Mouse (Mus musculus) hindbrain, postnatal 0 days (tissue): ENCODE data around the gene BC049352. TPM values are rescaled to one million over a fixed set of nuclear protein-coding genes. Genes with fewer than 3 reads are reported as not detected.
A peak's percentile ranks its signal among the peaks of the same experiment; 100 is the strongest.

Experiments
- ATAC-seq: fragments of 200-750 bp; cut with Nextera tagmentation; 2 replicates; pipeline ENCODE4 v1.8.0; 2017; ENCODE audit warnings: mild to moderate bottlenecking, moderate TSS enrichment, moderate library complexity
- DNase-seq: peaks from one replicate; pipeline ENCODE4 v3.0.0-alpha.2; 2015; ENCODE audit warnings: low spot score
- H3K27ac ChIP-seq: fragments of 300-500 bp; sonication (generic); 2 replicates; pipeline ENCODE4 v1.5.1; 2014; ENCODE audit warnings: mild to moderate bottlenecking
- H3K27me3 ChIP-seq: fragments of 300-500 bp; sonication (generic); 2 replicates; pipeline ENCODE4 v1.6.1; 2014; ENCODE audit warnings: low read length, mixed read lengths; ENCODE audit not compliant: insufficient read depth
- H3K36me3 ChIP-seq: fragments of 300-500 bp; sonication (generic); 2 replicates; pipeline ENCODE4 v1.6.1; 2014; ENCODE audit warnings: low read length, mixed read lengths; ENCODE audit not compliant: insufficient read depth
- H3K4me1 ChIP-seq: fragments of 300-500 bp; sonication (generic); 2 replicates; pipeline ENCODE4 v1.6.1; 2014; ENCODE audit warnings: antibody characterized with exemption, low read length, mixed read lengths; ENCODE audit not compliant: insufficient read depth
- H3K4me2 ChIP-seq: fragments of 300-500 bp; sonication (generic); 2 replicates; pipeline ENCODE4 v1.6.1; 2014; ENCODE audit warnings: low read depth, mild to moderate bottlenecking, low read length, moderate library complexity, mixed read lengths
- H3K4me3 ChIP-seq: fragments of 300-500 bp; sonication (generic); 2 replicates; pipeline ENCODE4 v1.5.1; 2014; ENCODE audit warnings: low read length
- H3K9ac ChIP-seq: fragments of 300-500 bp; sonication (generic); replicated peaks from 2 replicates; pipeline ENCODE4 v1.6.1; 2014; ENCODE audit warnings: mild to moderate bottlenecking, low read length, moderate library complexity, mixed read lengths
- H3K9me3 ChIP-seq: fragments of 300-500 bp; sonication (generic); 2 replicates; pipeline ENCODE4 v1.6.1; 2016; ENCODE audit warnings: low read length, mixed read lengths
- CTCF ChIP-seq: IDR thresholded peaks from 2 replicates; pipeline ENCODE4 v1.5.1; 2016; ENCODE audit warnings: antibody characterized with exemption, control low read depth, low read depth
- WGBS: fragments of 180-500 bp; shearing (Covaris S2); extraction: QIAGEN DNeasy Blood & Tissue Kit; methylation state at CpG from one replicate; pipeline ENCODE4 v1.1.7; 2014; 5-methylcytosine and 5-hydroxymethylcytosine counted together
- polyA plus RNA-seq: library from polyadenylated mRNA; unstranded; fragments of >200 nt; fragmentation: Nextera tagmentation; extraction: Ambion mirVana; gene quantifications from 2 replicates; pipeline ENCODE4 v1.2.1, GENCODE M21; 2015
- total RNA-seq: library from RNA; depleted of rRNA; stranded (reverse); fragments of >200 nt; gene quantifications from 2 replicates; pipeline ENCODE4 v1.2.3, GENCODE M21; 2014

BC049352 gene
- total and polyA plus RNA-seq, 2 experiments from 2014 or later = 0.16 TPM; not detected in 1

- Histone ChIP-seq H3K9ac (no peak overlapping the region), H3K36me3 (no peaks in the 10 kb centered on the region), H3K4me1 (no peaks in the 10 kb centered on the region), H3K27ac (no peak overlapping the region), H3K4me2 (no peak overlapping the region), H3K9me3 (no peaks in the 10 kb centered on the region), H3K4me3 (no peak overlapping the region), H3K27me3 (no peaks in the 10 kb centered on the region)
- ATAC-seq = 0 out of 2 replicates have a peak, but pooled peaks have one; percentile 15
- WGBS = 62% methylated on average over 11 of the region's 11 CpGs
- no peak for TF ChIP-seq CTCF
- peak; percentile 23 for DNase-seq
Measured at GRCm38 (mm10) chr9:45215526-45216179, 33.8 kb downstream of the BC049352 start.

- DNase-seq (no peak), ATAC-seq (no peak)
- 85% methylated on average over 3 of the region's 3 CpGs for WGBS
- Histone ChIP-seq H3K4me2 (no peak overlapping the region), H3K36me3 (no peaks in the 10 kb centered on the region), H3K9me3 (no peaks in the 10 kb centered on the region), H3K9ac (no peak overlapping the region), H3K4me3 (no peak overlapping the region), H3K27me3 (no peaks in the 10 kb centered on the region), H3K4me1 (no peaks in the 10 kb centered on the region), H3K27ac (no peak overlapping the region)
- TF ChIP-seq CTCF = no peak
Measured at GRCm38 (mm10) chr9:45219644-45220043, 37.8 kb downstream of the BC049352 start.

GRCm38 (mm10) chr9:45221567-45221966, 39.8 kb downstream of the BC049352 start:
- no peak overlapping the region for H3K4me2 ChIP-seq
- no peak overlapping the region for H3K4me3 ChIP-seq
- H3K4me1 ChIP-seq = no peaks in the 10 kb centered on the region
- TF ChIP-seq CTCF = peak; percentile 98
- H3K9ac ChIP-seq = no peak overlapping the region
- H3K36me3 ChIP-seq = no peaks in the 10 kb centered on the region
- no peaks in the 10 kb centered on the region for H3K27me3 ChIP-seq
- ATAC-seq (peak; percentile 80), DNase-seq (peak; percentile 94)
- WGBS = 11% methylated on average over 6 of the region's 6 CpGs
- H3K27ac ChIP-seq = no peak overlapping the region
- no peaks in the 10 kb centered on the region for H3K9me3 ChIP-seq

GRCm38 (mm10) chr9:45229359-45229758, 47.6 kb downstream of the BC049352 start:
- H3K4me2 ChIP-seq = no peak overlapping the region
- 84% methylated on average over 8 of the region's 8 CpGs for WGBS
- H3K36me3 ChIP-seq = no peaks in the 10 kb centered on the region
- no peak for DNase-seq
- H3K27me3 ChIP-seq = no peaks in the 10 kb centered on the region
- no peak for ATAC-seq
- no peaks in the 10 kb centered on the region for H3K9me3 ChIP-seq
- H3K9ac ChIP-seq = no peak overlapping the region
- H3K4me3 ChIP-seq = no peak overlapping the region
- TF ChIP-seq CTCF = no peak
- no peak overlapping the region for H3K27ac ChIP-seq
- H3K4me1 ChIP-seq = no peaks in the 10 kb centered on the region

- no peak overlapping the region for H3K9ac ChIP-seq
- no peaks in the 10 kb centered on the region for H3K9me3 ChIP-seq
- no peak overlapping the region for H3K27ac ChIP-seq
- no peak for DNase-seq
- no peaks in the 10 kb centered on the region for H3K4me1 ChIP-seq
- WGBS = 87% methylated on average over 6 of the region's 6 CpGs
- no peaks in the 10 kb centered on the region for H3K27me3 ChIP-seq
- no peak overlapping the region for H3K4me3 ChIP-seq
- H3K36me3 ChIP-seq = no peaks in the 10 kb centered on the region
- TF ChIP-seq CTCF = no peak
- no peak overlapping the region for H3K4me2 ChIP-seq
- no peak for ATAC-seq
Measured at GRCm38 (mm10) chr9:45235668-45236227, 53.9 kb downstream of the BC049352 start.

- DNase-seq (no peak), ATAC-seq (no peak)
- H3K4me3 ChIP-seq = no peak overlapping the region
- H3K9me3 ChIP-seq = no peaks in the 10 kb centered on the region
- H3K36me3 ChIP-seq = no peaks in the 10 kb centered on the region
- no peaks in the 10 kb centered on the region for H3K4me1 ChIP-seq
- H3K27me3 ChIP-seq = no peaks in the 10 kb centered on the region
- H3K27ac ChIP-seq = no peak overlapping the region
- TF ChIP-seq CTCF = no peak
- no peak overlapping the region for H3K4me2 ChIP-seq
- H3K9ac ChIP-seq = no peak overlapping the region
- 43% methylated on average over 7 of the region's 7 CpGs for WGBS
Measured at GRCm38 (mm10) chr9:45236744-45237143, 54.9 kb downstream of the BC049352 start.

- Histone ChIP-seq H3K36me3 (no peaks in the 10 kb centered on the region), H3K4me1 (no peaks in the 10 kb centered on the region), H3K27ac (no peak overlapping the region), H3K4me3 (no peak overlapping the region), H3K9ac (no peak overlapping the region), H3K4me2 (no peak overlapping the region), H3K9me3 (no peaks in the 10 kb centered on the region), H3K27me3 (no peaks in the 10 kb centered on the region)
- DNase-seq (no peak), ATAC-seq (no peak)
- 79% methylated on average over 5 of the region's 5 CpGs for WGBS
- no peak for TF ChIP-seq CTCF
Measured at GRCm38 (mm10) chr9:45241397-45241796, 59.6 kb downstream of the BC049352 start.
